Mouse (Mus musculus) hindbrain, embryonic 13.5 days (tissue): ENCODE results near the gene Add2. TPM values are rescaled to one million over a fixed set of nuclear protein-coding genes. Genes with fewer than 3 reads are reported as not detected.
"Not testable (repeated sequence)": the region's sequence is repeated elsewhere in the genome, so short reads cannot be mapped to it uniquely, and the experiment has no call there.

Experiments
- ATAC-seq: fragments of 200-750 bp; cut with Nextera tagmentation; 2 replicates; pipeline ENCODE4 v1.8.0; 2017; ENCODE audit warnings: moderate TSS enrichment; ENCODE audit not compliant: low FRiP score
- H3K27ac ChIP-seq: fragments of 300-500 bp; sonication (generic); 2 replicates; pipeline ENCODE4 v1.5.1; 2015; ENCODE audit warnings: inconsistent platforms, mild to moderate bottlenecking, moderate library complexity
- H3K27me3 ChIP-seq: fragments of 300-500 bp; sonication (generic); 2 replicates; pipeline ENCODE4 v1.6.1; 2015; ENCODE audit warnings: mild to moderate bottlenecking, inconsistent platforms
- H3K36me3 ChIP-seq: fragments of 300-500 bp; sonication (generic); 2 replicates; pipeline ENCODE4 v1.6.1; 2015; ENCODE audit warnings: mild to moderate bottlenecking, inconsistent platforms
- H3K4me1 ChIP-seq: fragments of 300-500 bp; sonication (generic); replicated peaks from 2 replicates; pipeline ENCODE4 v1.6.1; 2015; ENCODE audit warnings: inconsistent platforms
- H3K4me2 ChIP-seq: fragments of 300-500 bp; sonication (generic); 2 replicates; pipeline ENCODE4 v1.6.1; 2015; ENCODE audit warnings: inconsistent platforms, mild to moderate bottlenecking, moderate library complexity
- H3K4me3 ChIP-seq: fragments of 300-500 bp; sonication (generic); 2 replicates; pipeline ENCODE4 v1.5.1; 2015; ENCODE audit warnings: mild to moderate bottlenecking, inconsistent platforms
- H3K9ac ChIP-seq: fragments of 300-500 bp; sonication (generic); 2 replicates; pipeline ENCODE4 v1.6.1; 2015; ENCODE audit warnings: mild to moderate bottlenecking, inconsistent platforms
- H3K9me3 ChIP-seq: fragments of 300-500 bp; sonication (generic); 2 replicates; pipeline ENCODE4 v1.6.1; 2016; ENCODE audit warnings: inconsistent platforms
- WGBS: fragments of 180-500 bp; shearing (Covaris S2); methylation state at CpG from one replicate; pipeline ENCODE4 v1.1.7; 2015; 5-methylcytosine and 5-hydroxymethylcytosine counted together
- polyA plus RNA-seq: library from polyadenylated mRNA; unstranded; fragments of >200 nt; fragmentation: Nextera tagmentation; extraction: Ambion mirVana; gene quantifications from 2 replicates; pipeline ENCODE4 v1.2.1, GENCODE M21; 2015

Add2 gene
- polyA plus RNA-seq, result 173 and 185 TPM in 2 replicates

DNA sequence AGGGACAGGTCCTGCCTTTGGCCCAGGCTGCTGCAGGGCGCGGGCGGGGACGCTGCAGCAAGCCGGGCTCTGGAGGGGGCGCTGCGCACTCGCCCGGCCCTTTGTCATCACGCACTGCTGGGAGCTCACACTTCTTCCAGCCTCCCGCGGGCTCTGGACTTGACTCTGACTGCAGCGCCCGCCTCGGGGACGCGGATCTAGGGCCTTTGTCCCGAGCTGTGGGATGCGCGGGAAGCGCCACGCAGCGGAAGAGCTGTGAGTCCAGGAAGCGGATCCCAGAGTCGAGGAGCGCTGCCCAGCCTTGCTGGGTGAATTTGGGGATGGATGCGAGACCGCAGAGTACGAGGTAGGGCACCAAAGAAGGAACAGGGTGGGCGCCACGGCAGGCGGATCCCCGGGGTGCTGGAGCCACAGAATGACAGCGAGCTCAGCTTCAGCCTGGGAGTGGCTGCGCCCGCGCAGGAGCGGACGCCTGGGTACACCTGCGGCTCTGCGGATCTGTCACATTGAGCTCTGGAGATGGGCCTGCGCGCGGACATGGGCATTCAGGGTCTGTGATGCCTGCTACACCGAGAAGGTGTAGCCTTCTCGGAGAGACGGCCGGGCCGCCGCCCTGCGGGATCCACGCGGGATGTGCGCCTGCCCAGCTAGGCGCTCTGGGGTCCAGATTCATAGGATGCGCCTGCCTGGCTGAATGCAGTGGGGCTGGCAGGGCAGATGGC is at the start of gene Add2:
Gene Add2 (plus strand): TSS at position 81 of the 722 bp plus-strand sequence.
- H3K9ac ChIP-seq, result peak within 1 kb of the TSS; percentile 97
- peak; percentile 90 for ATAC-seq
- no peaks in the 10 kb centered on the region for H3K36me3 ChIP-seq
- H3K4me1 ChIP-seq, result peaks cover 51% of the 10 kb centered on the region
- no peaks in the 10 kb centered on the region for H3K9me3 ChIP-seq
- under 1% methylated on average over 56 of the region's 56 CpGs for WGBS
- peak within 1 kb of the TSS; percentile 74 for H3K4me2 ChIP-seq
- H3K27me3 ChIP-seq, result no peaks in the 10 kb centered on the region
- peak within 1 kb of the TSS; percentile 77 for H3K4me3 ChIP-seq
- H3K27ac ChIP-seq, result peak within 1 kb of the TSS; percentile 98

GRCm38 (mm10) chr6:85978736-85979135 is 49.7 kb upstream of the Add2 start:
- not testable (repeated sequence) for H3K9ac ChIP-seq, H3K36me3 ChIP-seq, H3K4me1 ChIP-seq, ATAC-seq, H3K4me2 ChIP-seq, H3K9me3 ChIP-seq, H3K27me3 ChIP-seq, H3K27ac ChIP-seq, H3K4me3 ChIP-seq
- WGBS, result 82% methylated on average over 4 of the region's 4 CpGs

DNA sequence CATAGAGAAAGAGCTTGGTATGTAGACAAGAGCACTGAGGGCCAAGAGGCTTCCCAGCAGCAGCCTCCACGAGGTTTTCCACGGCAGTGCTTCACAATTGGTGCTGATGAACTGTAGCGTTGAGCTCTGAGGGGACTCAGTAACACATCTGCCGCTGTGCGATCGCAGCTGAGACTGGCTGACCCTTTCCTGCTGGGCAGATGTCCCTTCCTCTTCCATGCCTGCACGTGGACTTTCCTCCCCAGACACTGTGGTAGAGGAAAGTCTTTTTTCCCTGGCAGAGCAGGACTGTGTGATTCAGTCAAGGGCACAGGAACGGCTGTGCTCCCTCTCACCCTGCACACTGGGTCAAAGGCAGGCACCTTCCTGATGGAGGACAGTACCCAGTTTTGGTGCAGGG is 44.1 kb upstream of the Add2 start:
- H3K27me3 ChIP-seq, result no peaks in the 10 kb centered on the region
- H3K4me3 ChIP-seq, result no peak overlapping the region
- ATAC-seq, result no peak
- no peaks in the 10 kb centered on the region for H3K4me1 ChIP-seq
- WGBS, result 73% methylated on average over 8 of the region's 8 CpGs
- peak overlapping the region; percentile 3; the same call in 1 of the 2 replicates for H3K9ac ChIP-seq
- no peaks in the 10 kb centered on the region for H3K9me3 ChIP-seq
- no peak overlapping the region for H3K27ac ChIP-seq
- no peak overlapping the region for H3K4me2 ChIP-seq
- no peaks in the 10 kb centered on the region for H3K36me3 ChIP-seq

DNA sequence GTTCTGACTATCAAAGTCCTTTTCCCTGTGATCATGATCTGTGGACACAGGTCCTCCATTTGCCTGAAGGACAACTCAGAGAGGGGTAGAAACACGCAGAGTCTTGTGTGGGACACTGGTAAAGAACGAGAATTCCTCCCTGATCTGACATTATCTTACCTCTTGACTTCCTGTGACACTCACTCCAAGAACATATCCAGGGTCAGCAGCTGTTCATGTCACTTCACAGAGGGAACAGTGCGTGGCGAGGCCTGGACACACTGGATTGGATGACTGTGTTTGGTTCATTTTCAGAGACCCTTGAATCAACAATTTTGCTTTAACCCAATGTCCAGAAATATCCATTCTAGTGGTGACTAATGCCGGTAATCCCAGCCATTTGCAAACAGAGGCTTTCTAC is 38.9 kb upstream of the Add2 start:
- WGBS, result 92% methylated on average over 5 of the region's 5 CpGs
- H3K4me1 ChIP-seq, ATAC-seq, H3K9ac ChIP-seq, H3K4me2 ChIP-seq, H3K9me3 ChIP-seq, H3K36me3 ChIP-seq, H3K27ac ChIP-seq, H3K27me3 ChIP-seq, H3K4me3 ChIP-seq: not testable (repeated sequence)

DNA sequence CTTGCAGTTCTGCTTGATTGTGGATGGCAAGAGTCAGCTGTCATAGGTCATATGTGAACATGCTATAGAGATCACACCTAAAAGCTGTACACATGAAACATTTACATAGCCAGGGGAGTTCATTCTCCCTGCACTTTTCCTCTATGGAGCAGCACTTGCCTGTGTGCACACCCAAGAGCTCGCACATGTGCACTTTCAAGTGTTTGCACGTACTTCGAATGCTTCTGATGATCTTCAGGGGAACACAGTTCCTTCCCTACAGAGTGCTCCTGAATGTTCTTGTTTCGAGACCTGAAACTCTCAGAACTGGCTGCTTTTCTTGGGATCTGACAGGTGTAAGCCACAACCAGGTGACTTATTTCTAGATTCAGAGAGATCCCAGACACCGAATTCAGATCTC is 37.7 kb upstream of the Add2 start:
- not testable (repeated sequence) for H3K4me1 ChIP-seq, H3K9me3 ChIP-seq, H3K4me2 ChIP-seq, H3K4me3 ChIP-seq, H3K27ac ChIP-seq, H3K27me3 ChIP-seq, H3K9ac ChIP-seq, ATAC-seq, H3K36me3 ChIP-seq
- 86% methylated on average over 5 of the region's 5 CpGs for WGBS

GRCm38 (mm10) chr6:86003405-86003925 is 25.0 kb upstream of the Add2 start:
- peaks cover 5% of the 10 kb centered on the region for H3K9me3 ChIP-seq
- no peak overlapping the region for H3K9ac ChIP-seq
- H3K36me3 ChIP-seq, result no peaks in the 10 kb centered on the region
- 71% methylated on average over 18 of the region's 18 CpGs for WGBS
- H3K27ac ChIP-seq, result no peak overlapping the region
- 0 out of 2 replicates have a peak, but pooled peaks cover 3% of the 10 kb centered on the region for H3K27me3 ChIP-seq
- peaks cover 7% of the 10 kb centered on the region; the same call in 1 of the 2 replicates for H3K4me1 ChIP-seq
- no peak overlapping the region for H3K4me2 ChIP-seq
- ATAC-seq, result no peak
- H3K4me3 ChIP-seq, result no peak overlapping the region

GRCm38 (mm10) chr6:86004271-86005148 is 24.0 kb upstream of the Add2 start:
- peak overlapping the region; percentile 44 for H3K4me2 ChIP-seq
- peaks cover 7% of the 10 kb centered on the region; the same call in 1 of the 2 replicates for H3K4me1 ChIP-seq
- WGBS, result 13% methylated on average over 18 of the region's 18 CpGs
- peaks cover 5% of the 10 kb centered on the region for H3K9me3 ChIP-seq
- 0 out of 2 replicates have a peak, but pooled peaks cover 3% of the 10 kb centered on the region for H3K27me3 ChIP-seq
- ATAC-seq, result peak; percentile 87
- peak overlapping the region; percentile 53; the same call in 1 of the 2 replicates for H3K9ac ChIP-seq
- H3K36me3 ChIP-seq, result no peaks in the 10 kb centered on the region
- no peak overlapping the region for H3K27ac ChIP-seq
- H3K4me3 ChIP-seq, result 0 out of 2 replicates have a peak overlapping the region, but pooled peaks have one; percentile 15

- H3K4me2 ChIP-seq, result no peak overlapping the region
- WGBS, result 38% methylated on average over 4 of the region's 4 CpGs
- 0 out of 2 replicates have a peak, but pooled peaks cover 3% of the 10 kb centered on the region for H3K4me1 ChIP-seq
- H3K9ac ChIP-seq, result no peak overlapping the region
- no peaks in the 10 kb centered on the region for H3K27me3 ChIP-seq
- no peaks in the 10 kb centered on the region for H3K36me3 ChIP-seq
- ATAC-seq, result no peak
- peaks cover 5% of the 10 kb centered on the region for H3K9me3 ChIP-seq
- no peak overlapping the region for H3K27ac ChIP-seq
- H3K4me3 ChIP-seq, result no peak overlapping the region
Measured at GRCm38 (mm10) chr6:86009980-86010379, 18.5 kb upstream of the Add2 start.

- not testable (repeated sequence) for H3K27ac ChIP-seq, ATAC-seq, H3K4me1 ChIP-seq, H3K36me3 ChIP-seq, H3K27me3 ChIP-seq, H3K9ac ChIP-seq, H3K9me3 ChIP-seq, H3K4me2 ChIP-seq, H3K4me3 ChIP-seq
- 78% methylated on average over 5 of the region's 5 CpGs for WGBS
Measured at GRCm38 (mm10) chr6:86014812-86015211, 13.7 kb upstream of the Add2 start.

DNA sequence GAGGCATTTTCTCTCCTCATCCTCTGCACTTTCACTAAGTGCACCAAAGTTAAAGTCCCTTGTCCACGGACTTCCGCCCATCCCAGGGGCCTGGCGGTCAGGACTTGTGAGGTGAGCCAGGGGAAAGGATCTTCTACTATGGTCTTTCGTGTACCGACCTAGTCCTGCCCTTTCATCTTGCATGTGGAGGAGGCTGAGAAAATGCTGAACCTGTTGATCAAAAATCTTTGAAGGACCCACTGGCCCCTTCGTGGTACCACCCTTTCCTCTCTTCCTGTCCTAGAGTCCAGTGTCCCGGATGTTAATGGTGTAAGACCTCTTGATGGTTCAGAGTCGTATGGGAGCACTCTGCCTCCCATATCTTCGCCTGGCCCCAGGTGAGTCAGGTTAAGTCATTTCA is 12.6 kb upstream of the Add2 start, which contains the start of gene Figla:
Gene Figla (plus strand): TSS at position 301 of the 400 bp plus-strand sequence.
- 86% methylated on average over 9 of the region's 9 CpGs for WGBS
- Histone ChIP-seq H3K4me2 (no peak within 1 kb of the TSS), H3K27ac (no peak within 1 kb of the TSS), H3K4me3 (no peak within 1 kb of the TSS), H3K9me3 (no peaks in the 10 kb centered on the region), H3K4me1 (no peaks in the 10 kb centered on the region), H3K27me3 (no peaks in the 10 kb centered on the region), H3K36me3 (no peaks in the 10 kb centered on the region), H3K9ac (no peak within 1 kb of the TSS)
- no peak for ATAC-seq

DNA sequence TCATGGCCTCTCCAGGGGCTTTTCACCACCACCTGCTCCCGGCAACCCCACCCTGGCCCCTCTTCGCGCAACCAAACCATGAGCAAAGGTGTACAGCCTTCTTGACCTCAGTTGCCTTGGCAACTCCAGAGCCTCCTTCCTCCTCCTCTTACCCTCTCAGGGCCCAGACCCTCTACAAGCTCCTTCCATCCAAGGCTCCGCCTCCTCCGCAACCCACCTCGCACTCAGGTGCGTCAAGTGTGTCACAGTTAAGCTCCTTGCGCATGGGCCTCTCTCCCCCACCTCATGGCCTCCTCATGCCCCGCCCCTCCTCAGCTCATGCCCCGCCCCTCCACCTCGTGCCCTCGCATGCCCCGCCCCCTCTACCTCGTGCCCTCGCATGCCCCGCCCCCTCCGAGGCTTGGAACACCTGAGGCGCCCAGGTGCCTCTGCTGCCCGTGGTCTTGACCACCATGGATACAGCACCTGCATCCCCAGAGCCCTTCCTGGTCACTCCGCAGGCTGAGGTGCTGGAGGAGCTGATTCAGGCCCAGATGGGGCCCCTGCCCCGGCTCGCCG is 11.6 kb upstream of the Add2 start:
- Histone ChIP-seq H3K4me1 (no peaks in the 10 kb centered on the region), H3K4me3 (no peak overlapping the region), H3K36me3 (no peaks in the 10 kb centered on the region), H3K27me3 (no peaks in the 10 kb centered on the region), H3K27ac (no peak overlapping the region), H3K9ac (no peak overlapping the region), H3K4me2 (no peak overlapping the region), H3K9me3 (no peaks in the 10 kb centered on the region)
- ATAC-seq, result no peak
- 86% methylated on average over 23 of the region's 23 CpGs for WGBS
